Mouse (Mus musculus): ENCODE results near the gene Nxpe4. TPM values are rescaled to one million over a fixed set of nuclear protein-coding genes. Genes with fewer than 3 reads are reported as not detected.

The Nxpe4 gene
- polyA plus RNA-seq, 1 experiment from 2014 or later: 8.7 TPM

GRCm38 (mm10) chr9:48236455-48236854, 74.6 kb downstream of the Nxpe4 start:
- no peak for ATAC-seq (ENCODE audit: low read depth)
- no peaks in the 10 kb centered on the region for H3K9me3 ChIP-seq (replicated peaks; ENCODE audit: control insufficient read depth, low read length)
- no peaks in the 10 kb centered on the region for H3K4me1 ChIP-seq (ENCODE audit: control insufficient read depth, low read depth, low read length)
- no peak overlapping the region for H3K4me3 ChIP-seq (ENCODE audit: low read depth, low read length)
- H3K9ac ChIP-seq (ENCODE audit: low read depth, low read length): no peak overlapping the region
- H3K27ac ChIP-seq (ENCODE audit: low read length): no peak overlapping the region
- WGBS (ENCODE audit: insufficient replicate concordance): 46% methylated on average over 6 of the region's 6 CpGs
- H3K36me3 ChIP-seq (ENCODE audit: control insufficient read depth, insufficient read depth): no peaks in the 10 kb centered on the region
- H3K27me3 ChIP-seq (ENCODE audit: control insufficient read depth, insufficient read depth, low read depth, low read length): no peaks in the 10 kb centered on the region
- no peak overlapping the region for H3K4me2 ChIP-seq (ENCODE audit: low read depth, low read length)

- H3K9me3 ChIP-seq (replicated peaks; ENCODE audit: control insufficient read depth, low read length): no peaks in the 10 kb centered on the region
- WGBS (ENCODE audit: insufficient replicate concordance): 56% methylated on average over 9 of the region's 9 CpGs
- no peaks in the 10 kb centered on the region for H3K36me3 ChIP-seq (ENCODE audit: control insufficient read depth, insufficient read depth)
- H3K27me3 ChIP-seq (ENCODE audit: control insufficient read depth, insufficient read depth, low read depth, low read length): no peaks in the 10 kb centered on the region
- H3K27ac ChIP-seq (ENCODE audit: low read length): no peak overlapping the region
- H3K9ac ChIP-seq (ENCODE audit: low read depth, low read length): no peak overlapping the region
- no peak overlapping the region for H3K4me3 ChIP-seq (ENCODE audit: low read depth, low read length)
- ATAC-seq (ENCODE audit: low read depth): no peak
- H3K4me2 ChIP-seq (ENCODE audit: low read depth, low read length): no peak overlapping the region
- no peaks in the 10 kb centered on the region for H3K4me1 ChIP-seq (ENCODE audit: control insufficient read depth, low read depth, low read length)
Observed at GRCm38 (mm10) chr9:48238153-48238755, 76.4 kb downstream of the Nxpe4 start.

DNA sequence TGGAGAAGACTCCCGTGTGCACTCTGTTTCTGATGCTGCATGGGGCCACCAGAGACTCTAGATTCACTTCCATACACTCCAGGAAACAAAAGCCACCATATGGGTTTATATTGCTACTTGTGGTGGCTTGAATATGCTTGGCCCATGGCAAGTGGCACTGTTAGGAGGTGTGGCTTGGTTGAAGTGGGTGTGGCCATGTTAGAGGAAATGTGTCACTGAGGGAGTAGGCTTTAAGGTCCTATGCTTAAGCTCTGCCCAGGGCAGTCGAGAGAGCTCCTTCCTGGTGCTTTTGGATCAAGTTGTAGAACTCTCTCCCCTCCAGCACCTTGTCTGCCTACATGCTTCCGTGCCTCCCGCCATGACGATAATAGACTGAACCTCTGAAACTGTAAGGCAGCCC, 77.6 kb downstream of the Nxpe4 start:
- H3K27ac ChIP-seq (ENCODE audit: low read length): no peak overlapping the region
- no peaks in the 10 kb centered on the region for H3K4me1 ChIP-seq (ENCODE audit: control insufficient read depth, low read depth, low read length)
- 67% methylated on average over 5 of the region's 5 CpGs for WGBS (ENCODE audit: insufficient replicate concordance)
- H3K4me3 ChIP-seq (ENCODE audit: low read depth, low read length): no peak overlapping the region
- ATAC-seq (ENCODE audit: low read depth): no peak
- no peak overlapping the region for H3K9ac ChIP-seq (ENCODE audit: low read depth, low read length)
- H3K9me3 ChIP-seq (replicated peaks; ENCODE audit: control insufficient read depth, low read length): no peaks in the 10 kb centered on the region
- no peak overlapping the region for H3K4me2 ChIP-seq (ENCODE audit: low read depth, low read length)
- no peaks in the 10 kb centered on the region for H3K36me3 ChIP-seq (ENCODE audit: control insufficient read depth, insufficient read depth)
- no peaks in the 10 kb centered on the region for H3K27me3 ChIP-seq (ENCODE audit: control insufficient read depth, insufficient read depth, low read depth, low read length)

DNA sequence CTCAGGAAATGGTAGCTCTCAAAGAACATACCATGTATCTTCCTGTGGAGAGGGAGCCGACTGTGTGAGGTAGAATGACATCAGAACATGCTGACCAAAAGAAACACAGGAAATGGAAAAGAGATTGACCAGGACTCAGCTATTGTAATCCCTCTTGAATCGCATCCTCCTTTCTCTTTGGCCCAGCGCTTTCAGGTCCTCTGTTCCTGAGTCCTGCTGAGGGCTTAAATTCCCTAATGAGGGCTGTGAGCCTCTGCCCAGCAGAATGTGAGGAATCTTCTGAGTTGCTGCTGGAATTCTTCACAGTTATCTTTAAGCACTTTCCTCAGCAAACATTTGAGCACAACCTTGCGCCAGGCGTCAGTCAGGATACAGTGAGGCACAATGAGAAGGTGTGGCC, 78.6 kb downstream of the Nxpe4 start:
- Histone ChIP-seq H3K4me2 (ENCODE audit: low read depth, low read length) (no peak overlapping the region), H3K9ac (ENCODE audit: low read depth, low read length) (no peak overlapping the region), H3K9me3 (replicated peaks; ENCODE audit: control insufficient read depth, low read length) (no peaks in the 10 kb centered on the region), H3K27me3 (ENCODE audit: control insufficient read depth, insufficient read depth, low read depth, low read length) (no peaks in the 10 kb centered on the region), H3K27ac (ENCODE audit: low read length) (no peak overlapping the region), H3K4me1 (ENCODE audit: control insufficient read depth, low read depth, low read length) (no peaks in the 10 kb centered on the region), H3K36me3 (ENCODE audit: control insufficient read depth, insufficient read depth) (no peaks in the 10 kb centered on the region), H3K4me3 (ENCODE audit: low read depth, low read length) (no peak overlapping the region)
- 48% methylated on average over 5 of the region's 5 CpGs for whole genome bisulfite sequencing (ENCODE audit: insufficient replicate concordance)
- ATAC-seq (ENCODE audit: low read depth): no peak

- ATAC-seq (ENCODE audit: low read depth): no peak
- WGBS (ENCODE audit: insufficient replicate concordance): 60% methylated on average over 1 of the region's 1 CpGs
- H3K9me3 ChIP-seq (replicated peaks; ENCODE audit: control insufficient read depth, low read length): no peaks in the 10 kb centered on the region
Observed at GRCm38 (mm10) chr9:48241791-48242190, 80.0 kb downstream of the Nxpe4 start.

DNA sequence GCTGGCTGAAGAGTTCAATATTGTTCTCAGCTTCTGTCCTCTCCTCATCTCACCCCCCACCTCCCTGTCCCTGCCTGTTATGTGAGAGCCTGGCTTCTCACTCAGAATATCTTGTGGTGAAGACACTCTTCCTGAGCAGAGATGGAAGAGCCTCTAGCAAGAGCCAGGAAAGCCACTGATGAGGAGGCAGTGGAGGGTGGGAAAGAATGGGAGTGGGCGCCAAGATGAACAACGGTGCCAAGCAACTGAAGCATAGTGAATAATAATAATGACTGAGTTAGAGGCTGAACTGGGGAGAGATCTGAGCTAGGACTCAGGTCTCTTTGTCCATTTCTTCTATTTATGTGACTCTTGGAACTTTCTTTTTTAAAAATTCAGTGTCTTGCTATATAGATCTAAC, 80.9 kb downstream of the Nxpe4 start:
- Histone ChIP-seq H3K4me3 (ENCODE audit: low read depth, low read length) (no peak overlapping the region), H3K9ac (ENCODE audit: low read depth, low read length) (no peak overlapping the region), H3K4me2 (ENCODE audit: low read depth, low read length) (no peak overlapping the region), H3K27me3 (ENCODE audit: control insufficient read depth, insufficient read depth, low read depth, low read length) (no peaks in the 10 kb centered on the region), H3K36me3 (ENCODE audit: control insufficient read depth, insufficient read depth) (no peaks in the 10 kb centered on the region), H3K27ac (ENCODE audit: low read length) (no peak overlapping the region), H3K9me3 (replicated peaks; ENCODE audit: control insufficient read depth, low read length) (no peaks in the 10 kb centered on the region), H3K4me1 (ENCODE audit: control insufficient read depth, low read depth, low read length) (no peaks in the 10 kb centered on the region)
- ATAC-seq (ENCODE audit: low read depth): no peak
- WGBS (ENCODE audit: insufficient replicate concordance): 81% methylated on average over 2 of the region's 2 CpGs

More at GRCm38 (mm10) chr9:48241791-48242190, 80.0 kb downstream of the Nxpe4 start:
- Histone ChIP-seq H3K36me3 (ENCODE audit: control insufficient read depth, insufficient read depth) (no peaks in the 10 kb centered on the region), H3K9ac (ENCODE audit: low read depth, low read length) (no peak overlapping the region), H3K4me1 (ENCODE audit: control insufficient read depth, low read depth, low read length) (no peaks in the 10 kb centered on the region), H3K4me3 (ENCODE audit: low read depth, low read length) (no peak overlapping the region), H3K27me3 (ENCODE audit: control insufficient read depth, insufficient read depth, low read depth, low read length) (no peaks in the 10 kb centered on the region), H3K27ac (ENCODE audit: low read length) (no peak overlapping the region), H3K4me2 (ENCODE audit: low read depth, low read length) (no peak overlapping the region)

- no peak overlapping the region for H3K27ac ChIP-seq (ENCODE audit: low read length)
- H3K4me2 ChIP-seq (ENCODE audit: low read depth, low read length): no peak overlapping the region
- no peaks in the 10 kb centered on the region for H3K9me3 ChIP-seq (replicated peaks; ENCODE audit: control insufficient read depth, low read length)
- no peaks in the 10 kb centered on the region for H3K4me1 ChIP-seq (ENCODE audit: control insufficient read depth, low read depth, low read length)
- no peak overlapping the region for H3K4me3 ChIP-seq (ENCODE audit: low read depth, low read length)
- no peaks in the 10 kb centered on the region for H3K27me3 ChIP-seq (ENCODE audit: control insufficient read depth, insufficient read depth, low read depth, low read length)
- H3K36me3 ChIP-seq (ENCODE audit: control insufficient read depth, insufficient read depth): no peaks in the 10 kb centered on the region
- no peak overlapping the region for H3K9ac ChIP-seq (ENCODE audit: low read depth, low read length)
- WGBS (ENCODE audit: insufficient replicate concordance): 74% methylated on average over 3 of the region's 3 CpGs
- no peak for ATAC-seq (ENCODE audit: low read depth)
Observed at GRCm38 (mm10) chr9:48244175-48244574, 82.4 kb downstream of the Nxpe4 start.

- Histone ChIP-seq H3K4me1 (ENCODE audit: control insufficient read depth, low read depth, low read length) (no peaks in the 10 kb centered on the region), H3K9me3 (replicated peaks; ENCODE audit: control insufficient read depth, low read length) (no peaks in the 10 kb centered on the region), H3K4me2 (ENCODE audit: low read depth, low read length) (no peak overlapping the region), H3K9ac (ENCODE audit: low read depth, low read length) (no peak overlapping the region), H3K27ac (ENCODE audit: low read length) (no peak overlapping the region), H3K4me3 (ENCODE audit: low read depth, low read length) (no peak overlapping the region), H3K27me3 (ENCODE audit: control insufficient read depth, insufficient read depth, low read depth, low read length) (no peaks in the 10 kb centered on the region), H3K36me3 (ENCODE audit: control insufficient read depth, insufficient read depth) (no peaks in the 10 kb centered on the region)
- WGBS (ENCODE audit: insufficient replicate concordance): 55% methylated on average over 1 of the region's 1 CpGs
- no peak for ATAC-seq (ENCODE audit: low read depth)
Observed at GRCm38 (mm10) chr9:48245525-48245924, 83.7 kb downstream of the Nxpe4 start.

DNA sequence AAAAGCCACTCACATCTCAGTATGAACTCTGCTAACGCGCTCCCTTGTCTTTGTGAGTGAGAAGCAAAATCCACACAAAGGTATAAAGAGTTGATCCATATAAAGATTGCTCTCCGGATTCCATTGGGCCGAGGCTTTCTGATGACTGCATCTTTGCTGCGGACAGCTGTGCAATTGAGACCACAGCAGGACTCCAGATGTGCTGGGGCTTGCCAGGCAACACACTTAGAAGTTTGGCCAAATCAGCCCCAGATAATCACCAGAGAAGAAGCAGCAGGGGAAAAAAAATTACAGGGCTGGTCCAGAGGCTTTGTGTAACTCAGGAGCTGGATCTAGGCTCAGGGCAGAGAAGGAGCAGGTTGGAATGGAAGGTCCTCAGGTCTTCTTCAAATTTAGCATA, 85.5 kb downstream of the Nxpe4 start:
- WGBS (ENCODE audit: insufficient replicate concordance): 73% methylated on average over 5 of the region's 5 CpGs
- no peak overlapping the region for H3K4me3 ChIP-seq (ENCODE audit: low read depth, low read length)
- no peaks in the 10 kb centered on the region for H3K4me1 ChIP-seq (ENCODE audit: control insufficient read depth, low read depth, low read length)
- no peaks in the 10 kb centered on the region; the same call in 1 of the 2 replicates for H3K27me3 ChIP-seq (ENCODE audit: control insufficient read depth, insufficient read depth, low read depth, low read length)
- no peak overlapping the region for H3K4me2 ChIP-seq (ENCODE audit: low read depth, low read length)
- no peaks in the 10 kb centered on the region for H3K9me3 ChIP-seq (replicated peaks; ENCODE audit: control insufficient read depth, low read length)
- H3K9ac ChIP-seq (ENCODE audit: low read depth, low read length): no peak overlapping the region
- H3K27ac ChIP-seq (ENCODE audit: low read length): no peak overlapping the region
- ATAC-seq (ENCODE audit: low read depth): no peak
- H3K36me3 ChIP-seq (ENCODE audit: control insufficient read depth, insufficient read depth): no peaks in the 10 kb centered on the region
